Mouse (Mus musculus) right cerebral cortex, postnatal 14 days (tissue): ENCODE measurements around the gene Strc.
A peak's percentile ranks its signal among the peaks of the same experiment; 100 is the strongest.
"Not testable (repeated sequence)": the region's sequence is repeated elsewhere in the genome, so short reads cannot be mapped to it uniquely, and the experiment has no call there.

Experiments
- DNase-seq: peaks from one replicate; pipeline ENCODE4 v3.0.0; 2022

Strc gene

GRCm38 (mm10) chr2:121386961-121387575 is at the start of gene Strc:
Strc (minus strand) TSS chr2:121387168.
- not testable (repeated sequence) for DNase-seq

GRCm38 (mm10) chr2:121434854-121435253 is 47.9 kb upstream of the Strc start:
- DNase-seq = no peak

GRCm38 (mm10) chr2:121425890-121426289 is 38.9 kb upstream of the Strc start:
- DNase-seq = no peak

- no peak for DNase-seq
These were observed 36.2 kb upstream of the Strc start for GRCm38 (mm10) chr2:121423166-121423565.

- DNase-seq = no peak
These were observed 31.5 kb upstream of the Strc start for GRCm38 (mm10) chr2:121418476-121418875.

GRCm38 (mm10) chr2:121416356-121416755 is 29.4 kb upstream of the Strc start:
- no peak for DNase-seq

- no peak for DNase-seq
These were observed 28.6 kb upstream of the Strc start for GRCm38 (mm10) chr2:121415591-121415990.

GRCm38 (mm10) chr2:121415103-121415502 is 28.1 kb upstream of the Strc start:
- no peak for DNase-seq

- no peak for DNase-seq
These were observed 27.2 kb upstream of the Strc start for GRCm38 (mm10) chr2:121414139-121414685.

GRCm38 (mm10) chr2:121413387-121414042 is 26.5 kb upstream of the Strc start, which contains the start of the genes Pdia3 and Catsper2:
Pdia3 (plus strand) TSS chr2:121413775.
Catsper2 (minus strand) TSS chr2:121413792.
- peak; percentile 95 for DNase-seq

- DNase-seq = no peak
These were observed 25.9 kb upstream of the Strc start for GRCm38 (mm10) chr2:121412843-121413386.

- no peak for DNase-seq
These were observed 21.2 kb upstream of the Strc start for GRCm38 (mm10) chr2:121408160-121408559.

GRCm38 (mm10) chr2:121403296-121403695 is 16.3 kb upstream of the Strc start:
- no peak for DNase-seq

- DNase-seq = peak; percentile 94
These were observed 9.7 kb upstream of the Strc start for GRCm38 (mm10) chr2:121396624-121397023.

- DNase-seq = no peak
These were observed 12.2 kb downstream of the Strc start for GRCm38 (mm10) chr2:121374766-121375165.

GRCm38 (mm10) chr2:121372266-121372665 is 14.7 kb downstream of the Strc start:
- no peak for DNase-seq

GRCm38 (mm10) chr2:121370921-121371320 is 16.0 kb downstream of the Strc start:
- DNase-seq = no peak

- no peak for DNase-seq
These were observed 18.1 kb downstream of the Strc start for GRCm38 (mm10) chr2:121368831-121369230.

- no peak for DNase-seq
These were observed 23.3 kb downstream of the Strc start for GRCm38 (mm10) chr2:121363656-121364055.

- no peak for DNase-seq
These were observed 27.5 kb downstream of the Strc start for GRCm38 (mm10) chr2:121359461-121359860.

- peak; percentile 82 for DNase-seq
These were observed 28.6 kb downstream of the Strc start for GRCm38 (mm10) chr2:121358381-121358780.

GRCm38 (mm10) chr2:121357961-121358360 is 29.0 kb downstream of the Strc start:
- DNase-seq = no peak

GRCm38 (mm10) chr2:121357494-121357893 is 29.5 kb downstream of the Strc start, which contains the start of gene Ckmt1:
Ckmt1 (plus strand) TSS chr2:121357714.
- no peak for DNase-seq
